Mouse (Mus musculus): ENCODE measurements at regions not wholly inside any gene's neighbourhood (a gene's known extent, or its start where the extent isn't known, plus 50 kb on each side); places are given as distances from the start of the nearest gene placed in this dataset.

- no peak for DNase-seq (ENCODE audit: low spot score)
These were observed 380.3 kb upstream of the Arrdc3 start for GRCm38 (mm10) chr13:80502927-80503326.

GRCm38 (mm10) chr13:80514171-80514981 lies 368.8 kb upstream of the Arrdc3 start:
- no peak for DNase-seq (ENCODE audit: low spot score)

DNA sequence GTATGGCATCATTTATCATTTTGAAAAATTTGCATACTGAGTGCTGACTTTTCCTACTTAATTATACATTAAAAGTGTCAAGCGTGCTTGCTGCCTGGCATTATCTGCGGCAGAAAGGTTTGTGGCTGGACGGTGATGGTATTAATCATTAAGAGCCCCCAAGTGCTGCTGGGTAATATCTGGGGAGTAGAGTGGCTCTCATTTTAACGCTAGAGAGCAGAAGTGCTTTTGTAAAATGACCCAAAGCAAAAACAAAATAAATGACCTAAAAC lies 368.3 kb upstream of the Arrdc3 start:
- no peak for DNase-seq (ENCODE audit: low spot score)

DNA sequence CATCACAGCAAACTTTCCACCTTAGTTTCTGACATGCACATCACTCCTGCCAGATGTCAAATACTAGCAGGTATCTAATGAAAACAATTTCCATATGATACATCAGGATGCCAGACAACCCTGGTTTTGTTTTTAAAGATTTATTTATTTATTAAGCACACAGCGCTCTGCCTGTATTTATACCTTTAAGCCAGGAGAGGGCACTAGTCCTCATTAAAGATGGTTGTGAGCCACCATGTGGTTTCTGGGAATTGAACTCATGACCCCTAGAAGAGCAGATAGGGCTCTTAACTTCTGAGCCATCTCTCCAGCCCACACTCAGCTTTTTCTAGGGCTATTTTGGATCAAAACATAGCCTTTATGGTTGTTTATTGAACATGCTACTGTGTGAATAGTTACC lies 364.3 kb upstream of the Arrdc3 start:
- DNase-seq (ENCODE audit: low spot score): no peak

GRCm38 (mm10) chr13:80519792-80520191 lies 363.4 kb upstream of the Arrdc3 start:
- DNase-seq (ENCODE audit: low spot score): no peak

DNA sequence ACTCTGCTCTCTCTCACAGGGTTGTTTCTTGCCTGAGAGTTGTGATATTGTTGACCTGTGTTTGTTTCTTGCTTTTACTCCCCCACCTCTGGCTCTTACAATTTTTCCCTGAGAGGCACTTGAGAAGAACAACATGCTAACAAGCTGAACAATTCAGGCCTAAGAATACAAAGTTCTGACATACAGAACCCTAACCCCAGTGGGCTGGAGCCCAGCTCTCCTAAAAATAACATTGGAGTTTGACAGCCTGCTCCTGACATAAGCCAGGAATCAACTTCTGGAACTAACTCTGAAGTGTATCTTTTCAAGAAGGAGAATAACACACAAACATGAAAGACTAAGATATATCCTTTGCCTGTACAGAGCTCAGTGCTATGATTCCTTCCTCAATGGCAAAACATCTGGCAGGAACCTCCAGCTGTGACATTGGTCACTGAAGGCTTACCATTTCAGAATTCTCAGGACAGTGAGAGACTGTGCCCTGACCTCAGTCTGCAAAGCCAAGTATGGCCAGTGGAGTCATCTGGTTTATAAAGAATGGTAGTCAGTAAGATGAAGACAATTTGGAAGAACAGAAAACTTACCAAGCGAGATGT lies 347.3 kb upstream of the Arrdc3 start:
- DNase-seq (ENCODE audit: low spot score): no peak

DNA sequence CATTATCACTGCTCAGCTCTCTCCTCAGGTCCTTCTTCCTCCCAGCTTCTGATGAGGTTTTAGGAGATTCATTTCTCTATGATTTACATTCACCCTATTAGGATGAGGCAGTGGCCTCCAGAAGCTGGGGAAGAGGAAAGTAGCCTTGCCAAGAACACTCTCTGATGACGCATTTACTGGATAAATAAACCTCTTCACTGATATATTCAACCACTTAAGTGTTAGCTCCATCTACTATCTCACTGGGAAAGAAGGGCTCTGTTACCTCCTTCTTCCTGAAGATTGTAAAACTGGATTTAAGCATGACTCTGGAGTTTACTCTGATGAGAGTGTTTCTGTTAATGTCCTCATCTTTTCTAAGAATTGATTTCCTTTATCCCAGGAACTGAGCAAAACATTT lies 338.2 kb upstream of the Arrdc3 start:
- DNase-seq (ENCODE audit: low spot score): no peak

- peak; percentile 17 for DNase-seq (ENCODE audit: low spot score)
These were observed 326.0 kb upstream of the Arrdc3 start for GRCm38 (mm10) chr13:80557156-80557555.
